ENCODE assay signal across 10 mouse cellular contexts in the genomic region with DNA sequence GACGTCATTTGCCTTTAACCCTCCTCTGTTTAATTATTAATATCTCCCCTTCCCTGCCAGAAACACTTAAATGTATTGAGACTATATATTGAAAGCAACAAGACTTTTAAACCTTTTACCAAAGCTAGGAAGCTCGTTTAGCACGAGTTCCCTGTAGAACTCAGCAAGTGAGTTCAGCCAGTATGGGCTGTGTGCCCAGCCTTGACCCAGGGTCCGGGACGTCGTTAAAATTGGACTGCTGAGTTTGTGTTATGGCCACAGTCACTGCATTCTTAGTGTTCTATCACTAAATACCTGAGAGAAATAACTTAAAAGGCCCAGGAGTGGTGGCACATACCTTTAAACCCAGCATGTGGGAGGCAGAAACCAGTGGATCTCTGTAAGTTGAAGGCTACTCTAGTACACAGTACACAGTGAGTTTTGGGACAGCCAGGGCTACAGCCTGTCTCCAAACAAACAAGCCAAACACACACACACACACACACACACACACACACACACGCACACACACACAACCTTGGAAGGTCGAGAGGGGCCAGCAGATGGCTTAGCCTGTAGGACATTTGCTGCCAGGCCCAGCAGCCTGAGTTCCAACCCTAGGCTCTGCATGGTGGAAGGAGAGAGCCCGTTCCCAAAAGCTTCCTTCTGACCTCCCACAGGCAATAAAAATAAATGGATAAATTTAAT. TPM values are rescaled to one million over a fixed set of nuclear protein-coding genes. Genes with fewer than 3 reads are reported as not detected.
DNase-seq lines count a peak whose midpoint lies in the region; TF ChIP-seq lines count a peak whose summit lies in the region.
"Had no signal": no experiment of that assay in that cellular context is flagged by ENCODE, and none has a peak within 500 bp of the region (broad histone marks: within the 10 kb centered on the region; RNA-seq: fewer than 3 reads in every experiment).

No protein-coding gene starts in this region.

- H3K27me3 ChIP-seq in liver, adult 2 months (ENCODE audit: control insufficient read depth, insufficient read depth, low read length), result no peaks in the 10 kb centered on the region
- H3K27me3 ChIP-seq: neural tube, embryonic 12.5 days had no signal

- no peaks in the 10 kb centered on the region for H3K36me3 ChIP-seq in liver, adult 2 months (ENCODE audit: control insufficient read depth, insufficient read depth, low read length)
- H3K36me3 ChIP-seq: neural tube, embryonic 12.5 days had no signal

- peaks cover 28% of the 10 kb centered on the region for H3K4me1 ChIP-seq in liver, adult 2 months (ENCODE audit: control insufficient read depth, insufficient read depth, low read length)

- peak overlapping the region; percentile 2 for H3K27ac ChIP-seq in liver, adult 2 months (replicated peaks; ENCODE audit: insufficient read depth, low read depth, low read length)
- H3K27ac ChIP-seq: neural tube, embryonic 12.5 days had no signal

- TF ChIP-seq CTCF in liver, adult 2 months (IDR thresholded peaks at IDR 0.05; ENCODE audit: low read depth, low read length), result no peak

- 8% methylated on average over 9 of the region's 9 CpGs for WGBS in liver, adult 2 months

- DNase-seq in liver, adult 2 months (ENCODE audit: extremely low read depth, low read depth, low spot score), result peak; percentile 50
- DNase-seq in liver, result no peak
- peak; percentile 75 to 78 for DNase-seq in cerebellum, adult 18-20 months
- peak; percentile 80 to 85 for DNase-seq in cerebellum, postnatal 25 days
- peak; percentile 60 to 80 for DNase-seq in kidney, postnatal 25 days
- no peak for DNase-seq in ovary, postnatal 36 days (ENCODE audit: low spot score)
- DNase-seq in gastrocnemius, postnatal 25 days, result no peak
- DNase-seq in layer of hippocampus, postnatal 14 days (ENCODE audit: low spot score in 2 of 2), result no peak
- DNase-seq: right cerebral cortex, postnatal 14 days had no signal

- peaks cover 30% of the 10 kb centered on the region; the same call in 1 of the 2 replicates for H3K79me2 ChIP-seq in liver, adult 2 months (ENCODE audit: control insufficient read depth, insufficient read depth, low read length)

- H3K4me3 ChIP-seq in liver, adult 2 months (ENCODE audit: insufficient read depth, low read depth, low read length), result no peak overlapping the region
- H3K4me3 ChIP-seq: neural tube, embryonic 12.5 days had no signal

- TF ChIP-seq POLR2A in liver, adult 2 months (IDR thresholded peaks at IDR 0.05; ENCODE audit: extremely low read depth, insufficient read depth, low read length), result no peak

- H3K9ac ChIP-seq in liver, adult 2 months (ENCODE audit: low read depth, low read length), result no peak overlapping the region
- H3K9ac ChIP-seq: neural tube, embryonic 12.5 days had no signal

RNA-seq across cellular contexts. Expression of gene Hpcal1, which starts 11.7 kb away (rescaled TPM):
- 8.5 and 10.5 TPM in 2 replicates for total RNA-seq in liver, adult 2 months (2014; rRNA removed)
- polyA plus RNA-seq in liver, adult 2 months (2012; rRNA removed), result 16.6 and 23.2 TPM in 2 replicates
- total RNA-seq in gastrocnemius, postnatal 25 days (2021), result 1 to 10 TPM; 6.4 to 8.0 TPM
- total RNA-seq in layer of hippocampus, postnatal 14 days (2021), result 10 to 100 TPM; 41.1 to 45.4 TPM

Comparison
In these comparisons a context has a peak if more than half of its experiments do, and no peak if none do; other contexts are left out.
1. DNase-seq: peak in liver, adult 2 months (single experiment), cerebellum, adult 18-20 months (2 of 2), cerebellum, postnatal 25 days (2 of 2) and kidney, postnatal 25 days (2 of 2); none in liver (single experiment), ovary, postnatal 36 days (single experiment), gastrocnemius, postnatal 25 days (single experiment) and layer of hippocampus, postnatal 14 days (0 of 2).